Mouse (Mus musculus) fibroblast of lung, adult 2 months (primary cell): ENCODE measurements around the gene Ssh1.

Source experiments
- DNase-seq: peaks from one replicate; pipeline ENCODE4 v3.0.0-alpha.2; 2011; ENCODE audit warnings: low read depth

The Ssh1 gene

GRCm38 (mm10) chr5:113992339-113992831 lies 1.3 kb downstream of the Ssh1 start:
- DNase-seq: no peak

DNA sequence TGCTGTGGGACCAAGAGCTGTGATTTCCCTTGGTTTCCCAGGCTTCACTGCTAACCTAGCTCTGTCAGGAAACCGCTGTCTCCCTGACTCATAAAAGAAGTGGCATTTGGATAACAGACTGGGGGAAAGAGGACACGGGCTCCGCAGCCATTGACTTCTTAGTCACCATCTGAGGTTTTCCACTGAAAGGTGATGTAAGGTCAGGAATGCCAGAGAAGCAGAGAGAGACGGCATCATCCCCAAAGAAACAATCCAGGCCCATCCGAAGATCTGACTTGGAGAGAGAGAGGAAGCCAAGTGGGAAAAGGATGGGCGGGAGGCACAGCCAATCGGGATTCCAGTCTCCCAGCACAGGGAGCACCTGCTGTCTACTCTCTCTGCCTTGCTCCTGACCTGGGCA lies 2.6 kb downstream of the Ssh1 start:
- no peak for DNase-seq

DNA sequence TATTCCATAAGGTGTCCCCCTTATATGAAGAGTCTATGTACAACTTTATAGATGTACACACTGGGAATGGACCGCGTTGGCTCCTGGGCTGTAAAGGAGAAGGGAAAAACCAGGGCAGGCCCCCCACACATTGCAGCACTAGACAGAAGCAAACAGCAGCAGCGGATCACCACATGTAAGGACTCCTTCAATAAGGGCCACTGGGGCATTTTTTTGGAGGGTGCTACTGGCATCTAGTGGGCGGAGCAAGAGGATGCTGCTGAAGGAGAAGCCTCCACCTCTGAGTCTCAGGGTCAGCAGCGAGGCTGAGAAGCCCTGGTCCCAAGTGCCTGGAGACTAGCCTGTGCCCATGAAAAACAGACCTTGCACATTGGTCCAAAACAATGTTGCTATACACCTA lies 3.1 kb downstream of the Ssh1 start:
- DNase-seq: no peak

DNA sequence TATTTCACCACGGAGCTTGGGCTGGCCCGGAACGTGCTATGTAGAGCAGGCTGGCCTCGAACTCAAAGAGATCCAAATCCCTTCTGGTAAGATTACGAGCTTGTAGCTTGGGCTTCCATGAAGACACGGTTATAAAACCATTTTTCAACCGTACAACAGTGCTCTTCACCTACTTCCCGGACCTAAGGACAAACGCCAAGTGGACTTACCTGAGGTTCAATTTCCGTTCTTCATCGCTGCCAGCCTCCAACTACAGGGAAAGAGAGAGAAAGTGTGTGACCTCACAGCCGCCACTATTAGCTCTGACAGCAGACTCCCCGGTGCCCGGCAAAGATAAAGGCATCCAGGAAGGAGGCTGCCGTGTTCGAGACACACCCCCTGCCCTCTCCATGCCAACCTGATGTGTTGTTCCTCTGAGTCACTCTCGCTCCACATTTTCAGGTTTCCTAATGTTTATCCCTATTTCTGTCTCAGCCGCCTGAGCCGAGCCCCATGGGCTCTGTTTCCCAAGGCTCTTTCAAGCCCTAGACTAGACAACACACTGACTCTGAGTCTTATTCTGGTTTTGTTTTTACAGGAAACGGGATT lies 4.2 kb downstream of the Ssh1 start:
- peak; percentile 84 for DNase-seq

GRCm38 (mm10) chr5:113986182-113986961 lies 7.3 kb downstream of the Ssh1 start:
- no peak for DNase-seq

DNA sequence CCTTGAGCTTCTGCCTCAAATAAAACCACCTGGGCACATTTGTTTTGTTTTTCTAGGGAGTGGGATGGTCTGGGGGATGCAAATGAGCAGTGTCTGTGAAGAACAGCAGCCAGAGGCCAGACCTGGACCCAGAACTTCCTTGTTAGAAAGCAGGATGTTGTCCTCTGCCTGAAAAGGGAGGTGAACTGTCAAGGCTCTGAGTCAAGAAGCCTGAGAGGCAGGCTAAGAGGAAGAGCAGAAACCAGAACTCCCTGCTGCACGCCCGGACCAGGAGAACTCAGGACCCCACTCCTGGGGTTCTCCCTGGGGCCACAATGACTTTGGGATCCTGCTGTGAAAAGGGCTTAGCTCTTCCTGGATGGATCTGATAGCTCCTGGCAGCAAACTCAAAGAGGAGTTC lies 8.0 kb downstream of the Ssh1 start:
- no peak for DNase-seq

DNA sequence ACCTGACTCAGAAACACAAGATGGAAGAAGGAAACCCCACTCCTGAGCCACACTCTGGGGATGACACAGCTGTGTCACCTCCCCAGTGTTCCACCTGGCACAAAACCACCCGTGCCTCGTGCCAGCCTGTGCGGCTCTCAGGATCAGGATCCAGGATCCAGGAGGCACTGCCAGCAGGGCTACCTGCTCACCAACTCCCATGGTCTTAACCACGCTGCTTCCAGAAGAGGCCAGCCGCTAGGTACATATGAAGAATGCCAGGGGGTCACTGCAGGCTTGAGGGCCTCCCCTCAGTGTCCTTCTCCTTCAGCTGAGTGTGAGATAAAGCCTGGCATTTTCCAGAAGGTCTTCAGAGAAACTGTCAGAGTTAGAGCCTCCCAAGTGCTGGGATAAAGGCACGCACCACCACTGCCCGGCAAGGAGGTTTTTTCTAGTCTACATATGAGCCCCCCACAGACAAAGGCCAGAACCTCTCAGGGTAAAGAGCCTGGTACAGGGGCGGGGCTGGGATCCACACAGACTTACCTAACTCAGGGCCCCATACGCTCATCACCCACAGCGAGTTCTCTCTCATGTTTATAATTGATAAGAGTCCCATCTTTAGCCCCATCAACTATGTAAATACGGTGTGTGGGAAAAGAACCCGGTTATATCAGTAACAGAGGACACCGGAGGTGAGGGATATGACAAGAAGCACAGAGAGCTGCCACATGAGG lies 9.5 kb downstream of the Ssh1 start:
- DNase-seq: no peak

DNA sequence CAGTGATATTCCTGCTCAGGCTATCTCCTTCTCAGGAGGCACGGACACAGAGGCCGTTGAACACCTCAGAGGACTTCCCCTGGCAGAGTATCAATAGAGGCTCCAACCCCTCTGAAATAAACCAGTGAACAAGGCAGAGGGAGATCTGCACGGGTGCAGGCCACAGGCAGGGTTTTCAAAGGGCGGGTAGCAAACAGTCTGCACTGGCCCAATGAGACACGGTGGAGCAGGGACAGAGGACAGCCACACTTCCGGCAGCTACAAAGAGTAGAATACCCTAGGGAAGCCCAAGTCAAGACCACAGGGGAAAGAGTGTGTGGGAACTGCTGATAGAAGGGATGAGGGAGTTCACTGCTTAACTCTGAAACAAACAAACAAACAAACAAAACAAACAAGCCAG lies 10.2 kb downstream of the Ssh1 start:
- DNase-seq: no peak

DNA sequence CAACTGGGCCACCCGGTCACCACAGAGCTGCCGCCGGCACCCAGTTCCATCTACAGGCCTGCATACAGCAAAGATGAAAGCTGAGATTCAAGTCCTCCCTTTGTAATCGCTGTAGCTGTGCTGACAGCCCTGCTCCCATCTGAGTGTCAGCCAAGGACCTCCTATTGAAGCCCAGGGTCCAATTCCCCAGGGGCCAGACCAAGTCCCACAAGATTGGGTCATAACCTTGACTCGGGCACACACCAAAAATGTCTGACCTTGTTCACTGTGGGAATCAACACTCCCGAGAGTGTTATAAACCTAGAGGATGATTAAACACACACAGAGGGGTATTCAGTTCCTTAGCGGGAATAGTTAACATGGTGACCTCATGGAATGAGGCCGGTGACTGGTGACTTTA lies 11.9 kb downstream of the Ssh1 start:
- no peak for DNase-seq

GRCm38 (mm10) chr5:113981171-113981570 lies 12.5 kb downstream of the Ssh1 start:
- no peak for DNase-seq

GRCm38 (mm10) chr5:113980511-113980910 lies 13.2 kb downstream of the Ssh1 start:
- DNase-seq: no peak

DNA sequence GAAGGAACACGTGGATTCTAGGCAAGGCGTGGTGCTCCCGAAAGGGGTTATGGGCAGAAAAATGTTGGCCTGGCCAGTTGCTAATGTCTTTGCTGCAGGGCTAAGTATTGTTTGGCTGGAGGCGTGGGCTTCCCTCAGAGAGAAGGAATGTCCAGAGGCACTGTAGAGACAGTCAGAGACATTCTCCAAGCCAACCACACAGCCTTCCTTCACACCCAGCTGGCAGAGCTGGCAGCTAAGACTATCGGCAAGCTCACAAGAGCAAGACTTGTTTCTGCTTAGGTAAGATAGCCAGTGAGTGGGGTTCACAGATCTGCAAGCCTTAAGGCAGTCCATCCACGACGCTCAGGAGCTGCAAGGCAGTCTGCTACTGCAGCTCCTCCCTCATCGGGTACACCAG lies 16.4 kb downstream of the Ssh1 start:
- DNase-seq: no peak

- DNase-seq: no peak
Measured at GRCm38 (mm10) chr5:113976597-113976996, 17.1 kb downstream of the Ssh1 start.

GRCm38 (mm10) chr5:113975538-113976215 lies 18.0 kb downstream of the Ssh1 start:
- peak; percentile 89 for DNase-seq

- DNase-seq: no peak
Measured at GRCm38 (mm10) chr5:113974576-113974975, 19.1 kb downstream of the Ssh1 start.

DNA sequence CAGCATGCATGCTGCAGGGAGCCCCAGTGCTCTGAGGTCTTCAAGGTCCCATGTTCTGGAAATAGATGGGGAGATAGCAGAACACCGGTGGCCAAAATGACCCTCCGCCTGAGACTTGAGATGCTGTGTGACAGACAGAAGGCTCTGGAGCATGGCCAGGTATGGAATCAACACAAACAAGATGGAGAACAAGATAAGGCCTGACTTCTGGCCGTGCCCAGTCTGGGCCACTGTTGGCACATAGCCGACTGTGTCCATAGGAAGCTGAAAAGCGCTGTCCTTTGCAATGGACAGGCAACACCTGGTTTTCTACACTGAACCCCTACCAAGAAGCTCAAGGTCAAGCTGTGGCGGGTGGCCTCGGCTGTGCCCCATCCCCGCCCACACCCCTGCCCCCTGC lies 19.9 kb downstream of the Ssh1 start:
- no peak for DNase-seq

DNA sequence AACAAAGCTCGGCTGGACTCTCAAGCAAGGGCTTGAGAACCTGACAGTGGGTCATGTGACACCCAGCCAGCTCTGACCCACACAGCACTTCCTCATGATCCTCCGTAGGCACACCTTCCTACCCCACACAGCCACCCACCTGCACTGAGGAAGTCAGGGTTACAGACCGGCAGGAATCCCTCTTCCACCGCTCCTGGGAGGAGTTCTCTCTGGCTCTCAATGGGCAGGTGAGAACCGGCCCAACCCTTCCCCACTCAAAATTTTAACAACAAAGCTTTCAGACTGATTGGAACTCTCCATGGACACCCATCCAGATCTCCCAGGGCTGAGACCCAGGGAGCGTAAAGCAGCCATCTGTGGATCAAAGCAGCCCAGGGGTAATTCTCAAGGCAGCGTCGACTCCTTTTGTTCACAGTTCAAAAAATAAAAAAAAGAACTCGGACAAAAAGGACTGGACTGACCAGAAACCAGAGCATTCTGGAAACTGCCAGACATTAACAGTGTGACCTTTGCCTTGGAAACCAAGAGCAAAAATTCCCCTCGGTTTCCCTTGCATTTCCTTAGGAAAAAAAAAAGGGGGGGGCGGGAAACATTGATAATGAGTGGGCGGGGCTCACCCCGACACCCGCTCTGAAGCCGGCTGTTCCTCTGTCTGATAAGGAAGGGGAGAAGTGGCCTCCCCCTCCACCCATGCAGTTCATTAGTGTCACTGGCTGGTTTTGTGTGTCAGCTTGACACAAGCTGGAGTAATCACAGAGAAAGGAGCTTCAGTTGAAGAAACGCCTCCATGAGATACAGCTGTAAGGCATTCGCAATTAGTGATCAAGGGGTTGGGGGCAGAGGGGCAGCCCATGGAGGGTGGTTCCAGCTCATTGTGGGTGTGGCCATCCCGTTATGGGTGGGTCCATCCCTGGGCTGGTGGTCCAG lies 20.8 kb downstream of the Ssh1 start:
- DNase-seq: no peak

GRCm38 (mm10) chr5:113971434-113971960 lies 22.2 kb downstream of the Ssh1 start:
- no peak for DNase-seq

- DNase-seq: no peak
Measured at GRCm38 (mm10) chr5:113968371-113968770, 25.3 kb downstream of the Ssh1 start.

- no peak for DNase-seq
Measured at GRCm38 (mm10) chr5:113966452-113967150, 27.1 kb downstream of the Ssh1 start.
